Mouse (Mus musculus) brain, adult 10 weeks (tissue): ENCODE measurements around the gene Smim1. TPM values are rescaled to one million over a fixed set of nuclear protein-coding genes. Genes with fewer than 3 reads are reported as not detected.

Experiments used
- polyA plus RNA-seq: library from polyadenylated mRNA; stranded (reverse); fragments of 350-450 nt; fragmentation: Illumina TruSeq; extraction: RNeasy Lipid Tissue Mini Kit (QIAGEN cat#74804); gene quantifications from one replicate; pipeline ENCODE4 v1.2.3, GENCODE M21; 2015; ENCODE audit warnings: low read depth, low replicate concordance

Smim1 gene
- 23.3 TPM for polyA plus RNA-seq

GRCm38 (mm10) chr4:154025641-154026440, at the start of gene Smim1:
TSS of gene Smim1 (minus strand) at chr4:154026230.

GRCm38 (mm10) chr4:154042577-154042976, 16.5 kb upstream of the Smim1 start, which contains the start of gene Ccdc27:
TSS of gene Ccdc27 (minus strand) at chr4:154042677.

GRCm38 (mm10) chr4:154011646-154012089, 14.4 kb downstream of the Smim1 start, which contains the start of gene Lrrc47:
TSS of gene Lrrc47 (plus strand) at chr4:154011731.

GRCm38 (mm10) chr4:153974431-153975291, 51.4 kb downstream of the Smim1 start, which contains the start of the genes Dffb and Cep104:
TSS of gene Dffb (minus strand) at chr4:153975126.
TSS of gene Cep104 (plus strand) at chr4:153975194.

Other genes with a start within 250 kb of the Smim1 start
- gene A430005L14Rik, start 69.0 kb downstream of the Smim1 start, polyA plus RNA-seq, result 38.3 TPM
- gene Dffb, start 51.1 kb downstream of the Smim1 start, polyA plus RNA-seq, result 13.8 TPM
- 19.4 TPM for gene Cep104, start 51.0 kb downstream of the Smim1 start, polyA plus RNA-seq
- gene Lrrc47, start 14.5 kb downstream of the Smim1 start, polyA plus RNA-seq, result 30.7 TPM
- not detected for gene Ccdc27, start 16.4 kb upstream of the Smim1 start, polyA plus RNA-seq
- gene Trp73, start 114.0 kb upstream of the Smim1 start, polyA plus RNA-seq, result 0.73 TPM
- gene Wrap73, start 116.1 kb upstream of the Smim1 start, polyA plus RNA-seq, result 30.0 TPM
- gene Tprgl, start 134.4 kb upstream of the Smim1 start, polyA plus RNA-seq, result 247 TPM
- 1.6 TPM for gene Megf6, start 144.5 kb upstream of the Smim1 start, polyA plus RNA-seq